Mouse (Mus musculus) liver, embryonic 13.5 days (tissue): ENCODE measurements around the gene H13. TPM values are rescaled to one million over a fixed set of nuclear protein-coding genes. Genes with fewer than 3 reads are reported as not detected.

ENCODE experiments used
- ATAC-seq: fragments of 200-750 bp; cut with Nextera tagmentation; 2 replicates; pipeline ENCODE4 v1.8.0; 2017; ENCODE audit warnings: low read depth, mild to moderate bottlenecking, moderate number of reproducible peaks, moderate library complexity
- DNase-seq: peaks from one replicate; pipeline ENCODE4 v3.0.0; 2022
- H3K27ac ChIP-seq: fragments of 300-500 bp; sonication (generic); 2 replicates; pipeline ENCODE4 v1.5.1; 2015; ENCODE audit warnings: moderate library complexity, mild to moderate bottlenecking, inconsistent platforms
- H3K27me3 ChIP-seq: fragments of 300-500 bp; sonication (generic); 2 replicates; pipeline ENCODE4 v1.6.1; 2015; ENCODE audit warnings: mild to moderate bottlenecking, inconsistent platforms
- H3K36me3 ChIP-seq: fragments of 300-500 bp; sonication (generic); 2 replicates; pipeline ENCODE4 v1.6.1; 2015; ENCODE audit warnings: mild to moderate bottlenecking, inconsistent platforms
- H3K4me1 ChIP-seq: fragments of 300-500 bp; sonication (generic); replicated peaks from 2 replicates; pipeline ENCODE4 v1.6.1; 2015; ENCODE audit warnings: inconsistent platforms
- H3K4me2 ChIP-seq: fragments of 300-500 bp; sonication (generic); 2 replicates; pipeline ENCODE4 v1.6.1; 2015; ENCODE audit warnings: inconsistent platforms, mild to moderate bottlenecking, moderate library complexity
- H3K4me3 ChIP-seq: fragments of 300-500 bp; sonication (generic); replicated peaks from 2 replicates; pipeline ENCODE4 v1.5.1; 2015; ENCODE audit warnings: mild to moderate bottlenecking, inconsistent platforms
- H3K9ac ChIP-seq: fragments of 300-500 bp; sonication (generic); 2 replicates; pipeline ENCODE4 v1.6.1; 2015; ENCODE audit warnings: mild to moderate bottlenecking, inconsistent platforms
- H3K9me3 ChIP-seq: fragments of 300-500 bp; sonication (generic); replicated peaks from 2 replicates; pipeline ENCODE4 v1.6.1; 2016; ENCODE audit warnings: inconsistent platforms
- WGBS: fragments of 180-500 bp; shearing (Covaris S2); methylation state at CpG from one replicate; pipeline ENCODE4 v1.1.7; 2015; ENCODE audit not compliant: insufficient replicate concordance; 5-methylcytosine and 5-hydroxymethylcytosine counted together
- polyA plus RNA-seq: library from polyadenylated mRNA; unstranded; fragments of >200 nt; fragmentation: Nextera tagmentation; extraction: Ambion mirVana; gene quantifications from 2 replicates; pipeline ENCODE4 v1.2.1, GENCODE M21; 2015

H13 gene
- 49.0 and 52.9 TPM in 2 replicates for polyA plus RNA-seq

DNA sequence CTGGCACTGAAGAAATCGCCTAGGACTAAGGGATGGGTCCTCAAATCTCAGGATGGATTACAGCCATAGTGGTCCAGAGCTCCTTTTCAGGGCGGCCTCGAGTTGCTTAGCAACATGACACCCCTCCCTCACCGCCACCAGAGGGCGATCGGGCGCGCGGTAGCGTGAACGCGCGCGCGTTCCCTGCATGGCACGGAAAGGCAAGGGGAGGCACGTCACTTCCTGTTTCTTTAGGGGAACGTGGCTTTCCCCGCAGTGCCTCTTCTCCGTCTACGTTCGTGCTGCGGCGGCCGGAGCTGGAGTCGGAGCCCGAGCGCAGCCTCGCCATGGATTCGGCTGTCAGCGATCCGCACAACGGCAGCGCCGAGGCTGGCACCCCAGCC, at the start of gene H13:
Gene H13 (plus strand): TSS at position 206 of the 383 bp plus-strand sequence.
- ATAC-seq (peak; percentile 76), DNase-seq (peak; percentile 77)
- Histone ChIP-seq H3K9me3 (no peaks in the 10 kb centered on the region), H3K4me3 (peak within 1 kb of the TSS; percentile 81), H3K4me1 (peaks cover 45% of the 10 kb centered on the region), H3K4me2 (peak within 1 kb of the TSS; percentile 98), H3K27me3 (no peaks in the 10 kb centered on the region), H3K36me3 (peaks cover 20% of the 10 kb centered on the region), H3K27ac (peak within 1 kb of the TSS; percentile 72), H3K9ac (peak within 1 kb of the TSS; percentile 84)
- 0% methylated on average over 35 of the region's 35 CpGs for WGBS

DNA sequence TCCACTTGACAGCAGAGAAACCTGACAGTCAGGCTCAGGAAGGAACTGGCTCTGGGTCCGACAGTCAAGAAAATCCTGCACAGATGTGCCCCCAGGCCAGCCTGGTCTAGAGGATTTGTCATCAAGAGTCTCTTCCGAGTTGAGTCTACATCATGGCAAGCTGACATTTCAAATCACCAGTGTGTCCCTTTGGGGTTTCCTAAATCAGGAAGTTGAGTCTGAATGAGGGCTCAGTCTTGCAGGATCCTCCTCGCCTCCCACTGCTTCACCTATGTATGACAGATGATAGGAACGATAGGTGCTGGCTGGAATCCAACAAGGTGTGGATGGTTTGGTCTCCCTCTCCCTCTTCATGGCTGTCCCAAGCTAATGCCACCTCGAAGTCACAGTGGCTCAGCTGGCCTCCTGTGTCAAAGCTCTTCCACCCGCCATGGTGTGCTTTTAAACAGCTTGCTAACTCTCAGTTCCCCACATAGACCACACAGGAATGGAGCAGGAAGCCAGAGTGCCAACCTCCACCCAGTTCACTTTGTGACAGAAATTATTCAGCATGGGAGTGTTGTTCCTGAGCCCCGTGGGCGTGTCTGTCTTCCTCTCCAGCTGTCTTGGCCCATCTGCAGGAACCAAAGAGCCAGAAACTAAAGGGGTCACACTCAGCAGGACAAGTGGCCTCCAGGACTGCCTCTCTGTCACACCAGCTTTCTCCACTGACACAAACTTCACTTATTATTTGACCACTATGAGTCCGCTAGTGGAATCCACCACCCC, 48.7 kb upstream of the H13 start:
- H3K9ac ChIP-seq, result no peak overlapping the region
- no peaks in the 10 kb centered on the region for H3K9me3 ChIP-seq
- H3K27ac ChIP-seq, result no peak overlapping the region
- no peak overlapping the region for H3K4me2 ChIP-seq
- H3K27me3 ChIP-seq, result peaks cover 21% of the 10 kb centered on the region
- ATAC-seq (no peak), DNase-seq (no peak)
- no peaks in the 10 kb centered on the region for H3K36me3 ChIP-seq
- no peak overlapping the region for H3K4me3 ChIP-seq
- no peaks in the 10 kb centered on the region for H3K4me1 ChIP-seq
- WGBS, result 40% methylated on average over 9 of the region's 9 CpGs

DNA sequence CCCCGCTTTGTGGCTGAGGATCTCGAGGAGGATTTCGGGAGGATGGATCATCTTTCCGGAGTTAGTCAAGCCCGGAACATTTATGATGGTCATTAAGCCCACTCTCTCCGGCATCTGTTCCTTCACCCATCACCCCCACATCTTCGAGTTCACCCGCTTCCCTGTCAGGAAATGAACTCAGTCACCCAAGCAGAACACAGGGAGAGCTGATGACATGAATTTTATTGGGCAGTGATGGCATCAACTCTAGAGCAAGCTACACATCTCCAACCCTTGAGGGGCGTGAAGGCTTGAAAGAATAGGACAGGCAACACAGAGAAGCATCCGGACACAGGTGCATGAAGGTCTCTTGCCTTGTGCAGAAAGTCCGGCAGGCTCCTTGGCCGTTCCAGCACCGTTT, 47.1 kb upstream of the H13 start:
- H3K4me1 ChIP-seq, result peaks cover 5% of the 10 kb centered on the region; the same call in 1 of the 2 replicates
- no peak overlapping the region for H3K4me3 ChIP-seq
- H3K4me2 ChIP-seq, result no peak overlapping the region
- 55% methylated on average over 13 of the region's 13 CpGs for WGBS
- H3K9me3 ChIP-seq, result no peaks in the 10 kb centered on the region
- H3K9ac ChIP-seq, result no peak overlapping the region
- peaks cover 37% of the 10 kb centered on the region for H3K27me3 ChIP-seq
- H3K36me3 ChIP-seq, result no peaks in the 10 kb centered on the region
- H3K27ac ChIP-seq, result no peak overlapping the region
- ATAC-seq (no peak), DNase-seq (no peak)

DNA sequence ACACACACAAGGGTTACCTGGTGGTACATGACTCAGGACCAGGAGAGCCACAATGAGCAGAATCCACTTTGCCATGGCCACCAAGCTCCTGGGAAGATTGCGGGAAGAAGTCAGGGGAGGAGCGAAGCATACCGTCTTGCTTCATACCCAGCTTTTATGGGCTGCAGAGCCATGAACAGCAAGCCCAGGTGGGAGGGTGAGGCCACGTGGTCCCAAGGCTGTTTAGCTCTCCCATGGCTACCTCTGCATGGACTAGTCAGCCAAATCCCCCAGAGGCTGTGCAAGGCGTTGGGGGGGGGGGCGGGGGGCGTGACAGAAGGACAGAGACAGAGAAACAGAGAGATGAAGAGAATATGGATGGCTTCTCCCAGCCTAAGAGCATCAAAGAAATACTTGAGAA, 46.3 kb upstream of the H13 start, which contains the start of gene Defb25:
Gene Defb25 (minus strand): TSS at position 101 of the 400 bp plus-strand sequence.
- Histone ChIP-seq H3K4me3 (no peak within 1 kb of the TSS), H3K4me2 (no peak within 1 kb of the TSS), H3K36me3 (no peaks in the 10 kb centered on the region), H3K9ac (no peak within 1 kb of the TSS), H3K27me3 (peaks cover 45% of the 10 kb centered on the region), H3K27ac (no peak within 1 kb of the TSS), H3K4me1 (peaks cover 5% of the 10 kb centered on the region; the same call in 1 of the 2 replicates), H3K9me3 (no peaks in the 10 kb centered on the region)
- ATAC-seq (no peak), DNase-seq (no peak)
- 68% methylated on average over 7 of the region's 7 CpGs for WGBS

DNA sequence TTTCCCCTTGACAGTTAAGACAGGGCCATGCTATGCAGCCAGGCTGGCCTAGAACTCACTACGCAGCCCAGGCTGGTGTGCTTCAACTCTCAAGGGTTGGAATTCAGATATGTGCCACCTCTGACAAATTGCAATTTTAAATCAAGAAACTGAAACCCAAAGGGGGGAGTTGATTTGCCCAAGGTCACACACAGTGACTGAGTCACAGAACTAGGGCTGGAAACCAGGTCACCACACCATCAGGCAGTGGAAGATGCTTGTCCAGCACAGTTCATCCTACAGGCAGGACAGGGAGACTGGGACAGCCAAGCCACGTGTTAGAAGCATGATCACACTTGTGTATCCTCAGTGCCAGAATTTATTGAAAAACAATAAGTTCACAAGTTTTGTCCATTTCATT, 44.7 kb upstream of the H13 start:
- ATAC-seq (no peak), DNase-seq (no peak)
- Histone ChIP-seq H3K9me3 (no peaks in the 10 kb centered on the region), H3K4me2 (no peak overlapping the region), H3K9ac (no peak overlapping the region), H3K4me3 (no peak overlapping the region), H3K27ac (no peak overlapping the region), H3K27me3 (peaks cover 61% of the 10 kb centered on the region), H3K4me1 (peaks cover 5% of the 10 kb centered on the region; the same call in 1 of the 2 replicates), H3K36me3 (no peaks in the 10 kb centered on the region)
- WGBS, result 57% methylated on average over 2 of the region's 2 CpGs

DNA sequence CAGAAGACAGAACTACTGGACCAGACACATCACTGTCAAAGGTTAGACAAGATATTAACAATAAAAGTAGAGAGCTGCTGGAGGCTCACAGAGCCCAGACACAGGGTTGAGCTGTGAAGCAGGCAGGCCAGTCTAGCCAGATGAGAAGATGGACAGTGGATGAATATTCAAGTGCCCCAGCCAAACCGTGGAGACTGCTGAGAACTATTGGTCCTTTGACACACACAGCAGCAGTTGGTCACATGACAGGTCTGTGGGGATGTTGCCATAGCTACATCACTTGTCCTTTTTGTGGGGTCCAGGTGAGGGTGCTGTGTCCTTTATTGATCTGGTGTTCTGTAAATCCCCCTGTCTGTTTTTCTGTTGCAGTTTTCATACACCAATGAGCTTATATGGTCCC, 44.0 kb upstream of the H13 start:
- Histone ChIP-seq H3K27me3 (peaks cover 68% of the 10 kb centered on the region), H3K36me3 (no peaks in the 10 kb centered on the region), H3K9ac (no peak overlapping the region), H3K9me3 (no peaks in the 10 kb centered on the region), H3K4me1 (peaks cover 5% of the 10 kb centered on the region; the same call in 1 of the 2 replicates), H3K4me2 (no peak overlapping the region), H3K27ac (no peak overlapping the region), H3K4me3 (no peak overlapping the region)
- WGBS, result 14% methylated on average over 1 of the region's 1 CpGs
- ATAC-seq (no peak), DNase-seq (no peak)

DNA sequence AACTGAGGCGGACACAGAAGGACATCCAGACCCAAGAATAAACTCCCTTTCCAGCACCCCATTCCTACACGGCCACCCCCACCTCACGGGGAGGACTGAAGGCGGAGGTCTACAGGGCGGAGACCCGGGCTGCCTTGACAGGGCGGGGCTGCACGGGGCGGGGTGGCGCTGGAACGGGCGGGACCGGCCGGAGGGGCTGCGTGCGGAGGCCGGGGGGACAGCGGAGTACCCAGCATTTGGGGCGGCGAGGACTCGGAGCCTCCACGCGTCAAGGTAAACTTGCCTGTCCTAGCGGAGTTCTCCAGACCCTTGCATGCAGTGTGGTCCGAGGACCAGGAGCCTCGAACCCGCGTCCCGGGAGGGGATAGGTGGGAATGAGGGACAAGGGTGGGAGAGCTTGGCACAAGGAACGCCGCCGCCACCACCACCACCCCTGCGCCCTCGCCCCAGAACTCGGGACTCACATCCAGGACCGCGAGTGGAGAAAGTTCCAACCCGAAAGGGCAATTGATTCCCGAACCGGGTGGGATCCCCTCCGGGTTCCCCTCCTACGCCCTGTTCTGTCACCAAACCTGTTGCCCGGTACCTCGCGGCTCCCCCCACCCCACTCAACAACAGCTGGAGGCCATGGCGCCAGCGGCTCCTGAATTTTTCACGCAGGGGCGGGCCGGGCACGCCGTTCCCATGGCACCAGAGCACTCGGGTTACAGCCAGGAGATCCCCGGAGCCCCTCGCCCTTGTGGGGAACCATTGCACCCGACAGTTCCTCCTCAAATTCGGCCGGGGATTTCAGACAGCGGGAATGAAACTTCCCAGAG, 42.3 kb upstream of the H13 start, which contains the start of gene Rem1:
Gene Rem1 (plus strand): TSS at position 178 of the 818 bp plus-strand sequence.
- peak within 1 kb of the TSS; percentile 53 for H3K4me2 ChIP-seq
- H3K4me1 ChIP-seq, result peaks cover 5% of the 10 kb centered on the region; the same call in 1 of the 2 replicates
- H3K9ac ChIP-seq, result no peak within 1 kb of the TSS
- H3K36me3 ChIP-seq, result no peaks in the 10 kb centered on the region
- peaks cover 68% of the 10 kb centered on the region for H3K27me3 ChIP-seq
- no peak within 1 kb of the TSS for H3K27ac ChIP-seq
- WGBS, result 4% methylated on average over 52 of the region's 59 CpGs
- DNase-seq (no peak), ATAC-seq (no peak)
- H3K4me3 ChIP-seq, result peak within 1 kb of the TSS; percentile 40
- no peaks in the 10 kb centered on the region for H3K9me3 ChIP-seq

DNA sequence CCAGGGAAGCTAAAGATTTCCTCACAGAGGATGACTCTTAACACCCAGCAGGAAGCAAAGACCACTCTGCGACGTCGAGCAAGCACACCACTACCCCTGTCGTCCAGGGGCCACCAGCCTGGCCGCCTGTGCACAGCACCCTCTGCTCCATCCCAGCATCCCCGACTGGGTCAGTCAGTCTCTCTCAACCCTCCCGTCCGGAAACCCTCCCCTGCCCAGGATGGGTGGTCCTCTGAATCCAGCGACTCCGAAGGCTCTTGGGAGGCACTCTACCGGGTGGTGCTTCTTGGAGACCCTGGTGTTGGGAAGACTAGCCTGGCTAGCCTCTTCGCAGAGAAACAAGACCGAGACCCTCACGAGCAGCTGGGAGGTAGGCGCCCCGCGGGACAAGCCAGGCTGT, 41.2 kb upstream of the H13 start:
- H3K36me3 ChIP-seq, result no peaks in the 10 kb centered on the region
- H3K4me2 ChIP-seq, result no peak overlapping the region
- ATAC-seq (no peak), DNase-seq (no peak)
- H3K27ac ChIP-seq, result no peak overlapping the region
- no peak overlapping the region for H3K4me3 ChIP-seq
- no peaks in the 10 kb centered on the region for H3K9me3 ChIP-seq
- WGBS, result 30% methylated on average over 17 of the region's 17 CpGs
- no peak overlapping the region for H3K9ac ChIP-seq
- peaks cover 5% of the 10 kb centered on the region; the same call in 1 of the 2 replicates for H3K4me1 ChIP-seq
- H3K27me3 ChIP-seq, result peaks cover 64% of the 10 kb centered on the region

DNA sequence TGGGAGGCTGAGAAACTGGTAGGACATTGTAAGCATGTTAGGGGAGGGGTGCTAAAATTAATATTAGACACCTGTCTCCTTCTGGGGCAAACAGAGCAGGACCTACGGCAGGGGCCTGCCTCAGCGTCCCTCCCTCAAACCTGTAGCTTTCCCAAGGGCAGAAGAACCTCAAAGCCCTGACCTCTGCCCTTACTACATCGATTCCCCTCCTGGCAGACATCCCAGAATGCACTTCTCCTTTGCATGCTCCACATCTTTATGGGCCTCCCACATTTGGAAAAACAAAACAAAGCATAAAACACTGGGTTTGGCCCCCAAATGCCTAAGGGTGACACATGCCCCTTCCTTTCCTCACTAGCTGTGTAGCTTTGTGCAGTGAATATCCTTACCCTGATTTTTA, 40.0 kb upstream of the H13 start:
- Histone ChIP-seq H3K4me1 (peaks cover 5% of the 10 kb centered on the region; the same call in 1 of the 2 replicates), H3K4me2 (no peak overlapping the region), H3K27me3 (peaks cover 67% of the 10 kb centered on the region), H3K27ac (no peak overlapping the region), H3K4me3 (no peak overlapping the region), H3K9ac (no peak overlapping the region), H3K36me3 (no peaks in the 10 kb centered on the region), H3K9me3 (no peaks in the 10 kb centered on the region)
- no peak for ATAC-seq
- 44% methylated on average over 3 of the region's 3 CpGs for WGBS
- no peak for DNase-seq

DNA sequence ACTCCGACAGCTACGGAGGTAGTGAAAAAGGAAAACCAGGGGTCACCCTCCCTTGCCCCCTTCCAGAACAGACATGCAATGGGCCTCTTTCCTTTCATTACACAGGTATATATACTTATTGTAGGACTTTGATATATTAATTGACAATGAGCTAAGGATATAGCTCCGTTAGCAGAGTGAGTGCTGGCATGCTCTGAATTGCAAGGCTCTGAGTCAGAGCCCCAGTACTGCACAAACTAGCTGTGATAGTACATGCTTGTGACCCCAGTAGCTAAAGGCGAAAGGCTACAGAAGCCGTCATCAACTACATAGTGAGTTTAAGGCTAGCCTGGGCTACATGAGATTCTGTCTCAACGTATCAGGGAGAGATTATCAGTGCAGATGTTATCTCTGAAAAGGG, 39.4 kb upstream of the H13 start:
- H3K36me3 ChIP-seq, result no peaks in the 10 kb centered on the region
- H3K27ac ChIP-seq, result no peak overlapping the region
- peaks cover 66% of the 10 kb centered on the region for H3K27me3 ChIP-seq
- no peak overlapping the region for H3K4me3 ChIP-seq
- peaks cover 5% of the 10 kb centered on the region; the same call in 1 of the 2 replicates for H3K4me1 ChIP-seq
- H3K9ac ChIP-seq, result no peak overlapping the region
- 64% methylated on average over 6 of the region's 6 CpGs for WGBS
- H3K4me2 ChIP-seq, result no peak overlapping the region
- ATAC-seq, result no peak
- no peak for DNase-seq
- no peaks in the 10 kb centered on the region for H3K9me3 ChIP-seq

DNA sequence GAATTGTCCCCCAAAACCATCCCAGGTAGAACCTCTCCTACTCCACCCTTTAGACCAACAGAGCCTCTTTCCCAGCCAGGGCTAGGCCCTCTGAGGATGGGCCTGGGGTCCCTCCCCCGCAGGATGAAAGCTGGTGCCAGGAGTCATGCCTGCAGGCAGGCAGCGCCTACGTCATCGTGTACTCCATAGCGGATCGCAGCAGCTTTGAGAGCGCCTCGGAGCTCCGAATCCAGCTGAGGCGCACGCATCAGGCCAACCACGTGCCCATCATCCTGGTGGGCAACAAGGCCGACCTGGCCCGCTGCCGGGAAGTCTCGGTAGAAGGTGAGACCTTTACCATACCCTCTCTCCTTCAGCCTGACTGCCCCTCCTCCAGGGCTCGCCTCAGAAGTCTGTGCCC, 35.9 kb upstream of the H13 start:
- Histone ChIP-seq H3K9me3 (no peaks in the 10 kb centered on the region), H3K4me2 (no peak overlapping the region), H3K36me3 (no peaks in the 10 kb centered on the region), H3K9ac (no peak overlapping the region), H3K4me1 (no peaks in the 10 kb centered on the region), H3K4me3 (no peak overlapping the region), H3K27ac (no peak overlapping the region), H3K27me3 (peaks cover 37% of the 10 kb centered on the region)
- DNase-seq (no peak), ATAC-seq (no peak)
- WGBS, result 38% methylated on average over 17 of the region's 17 CpGs
